Mouse (Mus musculus) heart, adult 2 months (tissue): ENCODE results near the gene Tkfc.

Experiments used
- CTCF ChIP-seq: fragments of 200-600 bp; IDR thresholded peaks from 2 replicates; pipeline ENCODE4 v1.8.1; 2022; ENCODE audit warnings: antibody characterized with exemption, mild to moderate bottlenecking, moderate library complexity
- EP300 ChIP-seq: fragments of 200-500 bp; IDR thresholded peaks from 2 replicates; pipeline ENCODE4 v1.6.1; 2011; ENCODE audit warnings: low read depth, low read length, control low read depth; ENCODE audit not compliant: insufficient read depth

GRCm38 (mm10) chr19:10560108-10560507 is 45.3 kb downstream of the Tkfc start:
- no peak for TF ChIP-seq EP300
- peak; percentile 49 for TF ChIP-seq CTCF
